Mouse (Mus musculus) mammary gland, adult 2 months (tissue): ENCODE data around the gene C2cd4b. TPM values are rescaled to one million over a fixed set of nuclear protein-coding genes. Genes with fewer than 3 reads are reported as not detected.

Experiments
- polyA plus RNA-seq: library from polyadenylated mRNA; depleted of rRNA; stranded (reverse); fragments of >200 nt; gene quantifications from 2 replicates; pipeline ENCODE4 v1.2.3, GENCODE M21; 2012; ENCODE audit warnings: low replicate concordance; rRNA removed

The C2cd4b gene
- polyA plus RNA-seq = 0.20 and 1.7 TPM in 2 replicates

DNA sequence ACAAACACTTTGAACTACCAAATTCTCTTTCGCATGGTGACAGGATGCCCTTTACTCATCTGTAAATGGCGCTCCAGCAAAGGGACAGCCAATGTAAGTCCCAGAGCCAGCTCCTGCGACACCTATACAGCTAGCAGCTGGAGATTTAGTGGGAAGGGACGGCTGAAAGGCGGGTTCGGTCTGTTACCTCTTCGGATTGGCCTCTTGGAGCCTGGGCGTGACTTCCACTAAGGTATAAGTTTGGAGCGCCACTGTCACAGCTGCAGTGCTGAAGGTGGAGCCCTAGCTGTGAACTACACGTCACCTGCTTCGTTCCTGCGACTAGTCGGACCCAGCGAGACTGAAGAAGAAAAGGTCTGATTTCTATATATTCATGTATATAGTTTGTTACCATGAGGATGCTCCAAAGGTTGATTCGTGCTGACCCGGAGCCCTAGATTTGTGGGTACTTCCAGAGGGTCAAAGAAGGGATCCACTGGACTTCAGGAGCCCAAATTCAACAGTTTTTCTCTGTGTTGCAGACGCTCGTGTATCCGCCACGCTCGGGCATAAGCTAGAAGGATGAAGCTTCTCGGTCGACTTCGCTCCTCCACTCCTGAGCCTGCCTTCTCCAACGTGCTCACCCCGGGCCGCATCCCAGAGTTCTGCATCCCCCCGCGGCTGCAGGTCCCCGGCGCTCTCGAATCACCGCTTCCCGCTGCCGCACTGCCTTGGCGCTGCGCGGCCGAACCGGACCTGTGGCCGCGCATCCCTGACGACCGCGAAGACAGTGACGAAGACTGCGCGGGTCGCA is at the start of gene C2cd4b:
C2cd4b (plus strand) TSS at position 275 of the 793 bp plus-strand sequence.

Other genes starting within 250 kb of the C2cd4b start
- gene Tln2, start 199.7 kb upstream of the C2cd4b start, polyA plus RNA-seq = 15.6 and 19.4 TPM in 2 replicates
- gene C2cd4a, start 72.9 kb downstream of the C2cd4b start, polyA plus RNA-seq = 0.34 and 1.6 TPM in 2 replicates
- gene Vps13c, start 81.0 kb downstream of the C2cd4b start, polyA plus RNA-seq = 4.7 and 8.6 TPM in 2 replicates